9 mouse cellular contexts compared by ENCODE assay signal in genomic region chr6:38535366-38535690, GRCm38 (mm10). TPM values are rescaled to one million over a fixed set of nuclear protein-coding genes. Genes with fewer than 3 reads are reported as not detected.
DNase-seq lines count a peak whose midpoint lies in the region; ATAC-seq and TF ChIP-seq lines count a peak whose summit lies in the region.
"Had no signal": no experiment of that assay in that cellular context is flagged by ENCODE, and none has a peak within 500 bp of the region (broad histone marks: within the 10 kb centered on the region; RNA-seq: fewer than 3 reads in every experiment).

No protein-coding gene starts in this region.

- TF ChIP-seq POLR2A in bone marrow, adult 2 months (IDR thresholded peaks at IDR 0.05; ENCODE audit: borderline replicate concordance, control insufficient read depth, low read depth, low read length), result no peak

- H3K9me3 ChIP-seq in heart, postnatal 0 days (replicated peaks; ENCODE audit: control insufficient read depth, low read length), result no peaks in the 10 kb centered on the region
- H3K9me3 ChIP-seq in hindbrain, embryonic 11.5 days (ENCODE audit: control insufficient read depth, low read length), result no peaks in the 10 kb centered on the region
- H3K9me3 ChIP-seq in midbrain, embryonic 12.5 days, result no peaks in the 10 kb centered on the region

- WGBS in heart, postnatal 0 days, result 2% methylated on average over 9 of the region's 9 CpGs
- WGBS in bone marrow, adult 2 months, result 0% methylated on average over 9 of the region's 9 CpGs
- WGBS in hindbrain, embryonic 11.5 days, result 1% methylated on average over 9 of the region's 9 CpGs
- 2% methylated on average over 9 of the region's 9 CpGs for WGBS in midbrain, embryonic 12.5 days

- intact Hi-C loops in heart, postnatal 36 days (cut with DNase I), result no loop called here

- no peak for TF ChIP-seq EP300 in heart, postnatal 0 days (IDR thresholded peaks at IDR 0.05; ENCODE audit: low read depth)

- no peak for TF ChIP-seq CTCF in heart, postnatal 0 days (IDR thresholded peaks at IDR 0.05; ENCODE audit: low read depth)
- TF ChIP-seq CTCF in bone marrow, adult 2 months (IDR thresholded peaks at IDR 0.05; ENCODE audit: control insufficient read depth, insufficient read depth, low read length), result no peak

- peak overlapping the region; percentile 71 for H3K4me3 ChIP-seq in heart, postnatal 0 days (ENCODE audit: low read depth, low read length)
- peak overlapping the region; percentile 84 for H3K4me3 ChIP-seq in bone marrow, adult 2 months (replicated peaks; ENCODE audit: control insufficient read depth, low read depth, low read length)
- peak overlapping the region; percentile 82 for H3K4me3 ChIP-seq in hindbrain, embryonic 11.5 days (ENCODE audit: low read depth, low read length)
- peak overlapping the region; percentile 84 for H3K4me3 ChIP-seq in midbrain, embryonic 12.5 days

- peaks cover 14% of the 10 kb centered on the region for H3K4me1 ChIP-seq in heart, postnatal 0 days (ENCODE audit: control insufficient read depth, insufficient read depth)
- H3K4me1 ChIP-seq in bone marrow, adult 2 months (ENCODE audit: control insufficient read depth, insufficient read depth, low read length), result no peaks in the 10 kb centered on the region; the same call in 1 of the 2 replicates
- H3K4me1 ChIP-seq in hindbrain, embryonic 11.5 days (replicated peaks; ENCODE audit: control insufficient read depth, insufficient read depth, low read length), result no peaks in the 10 kb centered on the region
- H3K4me1 ChIP-seq in midbrain, embryonic 12.5 days, result no peaks in the 10 kb centered on the region

- 0 out of 2 replicates have a peak, but pooled peaks cover 5% of the 10 kb centered on the region for H3K36me3 ChIP-seq in heart, postnatal 0 days (replicated peaks; ENCODE audit: control insufficient read depth, insufficient read depth, low read length)
- no peaks in the 10 kb centered on the region for H3K36me3 ChIP-seq in hindbrain, embryonic 11.5 days (ENCODE audit: control insufficient read depth, insufficient read depth, low read length)
- H3K36me3 ChIP-seq in midbrain, embryonic 12.5 days, result peaks cover 9% of the 10 kb centered on the region; the same call in 1 of the 2 replicates

- no peak for ATAC-seq in heart, postnatal 0 days (ENCODE audit: insufficient read depth, low read depth)
- ATAC-seq in hindbrain, embryonic 11.5 days (ENCODE audit: low FRiP score), result no peak
- no peak for ATAC-seq in midbrain, embryonic 12.5 days (ENCODE audit: low FRiP score, low read depth)

- no peak for DNase-seq in heart, postnatal 0 days (ENCODE audit: low spot score)
- no peak for DNase-seq in heart, postnatal 36 days
- no peak for DNase-seq in hindbrain, embryonic 11.5 days (ENCODE audit: low spot score)
- DNase-seq in adrenal gland, adult (ENCODE audit: inconsistent age in 2 of 2, low spot score in 1 of 2), result no peak
- DNase-seq in adrenal gland, adult 18-20 months (ENCODE audit: low spot score in 2 of 2), result no peak
- no peak for DNase-seq in kidney, postnatal 36 days

- H3K4me2 ChIP-seq in heart, postnatal 0 days (ENCODE audit: low read depth, low read length), result peak overlapping the region; percentile 80
- peak overlapping the region; percentile 47 for H3K4me2 ChIP-seq in hindbrain, embryonic 11.5 days (replicated peaks; ENCODE audit: low read depth, low read length)
- H3K4me2 ChIP-seq in midbrain, embryonic 12.5 days (replicated peaks), result peak overlapping the region; percentile 60

- H3K27me3 ChIP-seq in heart, postnatal 0 days (ENCODE audit: control insufficient read depth, insufficient read depth, low read length), result no peaks in the 10 kb centered on the region
- H3K27me3 ChIP-seq in hindbrain, embryonic 11.5 days (ENCODE audit: control insufficient read depth, insufficient read depth, low read length), result no peaks in the 10 kb centered on the region
- no peaks in the 10 kb centered on the region for H3K27me3 ChIP-seq in midbrain, embryonic 12.5 days
- H3K27me3 ChIP-seq: Patski had no signal

- H3K9ac ChIP-seq in heart, postnatal 0 days (replicated peaks; ENCODE audit: low read depth, low read length), result peak overlapping the region; percentile 82
- H3K9ac ChIP-seq in hindbrain, embryonic 11.5 days (ENCODE audit: low read depth, low read length), result peak overlapping the region; percentile 94
- peak overlapping the region; percentile 89 for H3K9ac ChIP-seq in midbrain, embryonic 12.5 days (replicated peaks)

- peak overlapping the region; percentile 98 for H3K27ac ChIP-seq in heart, postnatal 0 days (ENCODE audit: low read depth)
- peak overlapping the region; percentile 87; the same call in 1 of the 2 replicates for H3K27ac ChIP-seq in bone marrow, adult 2 months (ENCODE audit: control insufficient read depth, insufficient read depth, low read depth, low read length, poor library complexity)
- peak overlapping the region; percentile 94 for H3K27ac ChIP-seq in hindbrain, embryonic 11.5 days (ENCODE audit: low read depth, low read length)
- H3K27ac ChIP-seq in midbrain, embryonic 12.5 days (replicated peaks), result peak overlapping the region; percentile 93

RNA-seq across cellular contexts. Expression of gene Fmc1, which starts 2.0 kb away (rescaled TPM):
- 119 and 185 TPM in 2 replicates for total RNA-seq in heart, postnatal 0 days (2014; rRNA removed; ENCODE audit: low replicate concordance)
- 453 and 460 TPM in 2 replicates for polyA plus RNA-seq in heart, postnatal 0 days (2015; fragmentation: Nextera tagmentation; extraction: Ambion mirVana)
- total RNA-seq in heart, postnatal 36 days (2021), result 100 to 1,000 TPM; 253 to 256 TPM
- 22.7 and 28.7 TPM in 2 replicates for polyA plus RNA-seq in bone marrow, adult 2 months (2011; ENCODE audit: insufficient read depth, insufficient read length, low replicate concordance, missing spikeins)
- polyA plus RNA-seq in hindbrain, embryonic 11.5 days (2014; fragmentation: Nextera tagmentation; extraction: Ambion mirVana), result 118 and 124 TPM in 2 replicates
- 131 and 133 TPM in 2 replicates for polyA plus RNA-seq in midbrain, embryonic 12.5 days (2016; fragmentation: Nextera tagmentation; extraction: Ambion mirVana)
- total RNA-seq in adrenal gland, adult 18-20 months (2021), result 100 to 1,000 TPM; 109 to 148 TPM

RNA-seq across cellular contexts. Expression of gene Luc7l2, which starts 15.8 kb away (rescaled TPM):
- total RNA-seq in heart, postnatal 0 days (2014; rRNA removed; ENCODE audit: low replicate concordance), result 41.0 and 55.8 TPM in 2 replicates
- polyA plus RNA-seq in heart, postnatal 0 days (2015; fragmentation: Nextera tagmentation; extraction: Ambion mirVana), result 23.4 and 23.5 TPM in 2 replicates
- total RNA-seq in heart, postnatal 36 days (2021), result 100 to 1,000 TPM in 1 of 2 experiments, 10 to 100 TPM in 1; 93.7 to 102 TPM
- 164 and 190 TPM in 2 replicates for polyA plus RNA-seq in bone marrow, adult 2 months (2011; ENCODE audit: insufficient read depth, insufficient read length, low replicate concordance, missing spikeins)
- polyA plus RNA-seq in hindbrain, embryonic 11.5 days (2014; fragmentation: Nextera tagmentation; extraction: Ambion mirVana), result 38.0 and 52.6 TPM in 2 replicates
- 43.8 and 50.8 TPM in 2 replicates for polyA plus RNA-seq in midbrain, embryonic 12.5 days (2016; fragmentation: Nextera tagmentation; extraction: Ambion mirVana)
- 100 to 1,000 TPM; 118 to 152 TPM for total RNA-seq in adrenal gland, adult 18-20 months (2021)
